8 mouse cellular contexts compared by ENCODE assay signal in genomic region chr5:93205371-93206108, GRCm38 (mm10). TPM values are rescaled to one million over a fixed set of nuclear protein-coding genes. Genes with fewer than 3 reads are reported as not detected.
A peak's percentile ranks its signal among the peaks of the same experiment; 100 is the strongest.
DNase-seq lines count a peak whose midpoint lies in the region; ATAC-seq and TF ChIP-seq lines count a peak whose summit lies in the region.

No protein-coding gene starts in this region.

- no peak for TF ChIP-seq EP300 in liver, embryonic 14.5 days (IDR thresholded peaks at IDR 0.05; ENCODE audit: low read depth)

- H3K27me3 ChIP-seq in heart, embryonic 14.5 days (ENCODE audit: control insufficient read depth, insufficient read depth, low read length), result no peaks in the 10 kb centered on the region
- no peaks in the 10 kb centered on the region for H3K27me3 ChIP-seq in liver, embryonic 14.5 days (ENCODE audit: control insufficient read depth, insufficient read depth, low read length)
- H3K27me3 ChIP-seq in stomach, embryonic 16.5 days (ENCODE audit: control insufficient read depth, insufficient read depth, low read length), result no peaks in the 10 kb centered on the region

- no peaks in the 10 kb centered on the region for H3K9me3 ChIP-seq in heart, embryonic 14.5 days (ENCODE audit: control insufficient read depth, low read length)
- H3K9me3 ChIP-seq in liver, embryonic 14.5 days (ENCODE audit: control insufficient read depth, low read length), result no peaks in the 10 kb centered on the region
- H3K9me3 ChIP-seq in stomach, embryonic 16.5 days (replicated peaks; ENCODE audit: control insufficient read depth, low read length), result no peaks in the 10 kb centered on the region

- H3K27ac ChIP-seq in heart, embryonic 14.5 days (replicated peaks in 1 of 2; ENCODE audit: control insufficient read depth in 1 of 2, insufficient read depth in 1 of 2, low read depth in 2 of 2, low read length in 2 of 2), result peak overlapping the region; percentile 57 to 94
- peak overlapping the region; percentile 77 for H3K27ac ChIP-seq in liver, embryonic 14.5 days
- peak overlapping the region; percentile 94 for H3K27ac ChIP-seq in stomach, embryonic 16.5 days (ENCODE audit: low read length)

- no peak; the same call in 1 of the 2 replicates for TF ChIP-seq POLR2A in brain, embryonic 14.5 days (IDR thresholded peaks at IDR 0.05; ENCODE audit: borderline replicate concordance, extremely low read depth, insufficient read depth, insufficient read length, poor library complexity, severe bottlenecking)

- H3K4me1 ChIP-seq in heart, embryonic 14.5 days (ENCODE audit: control insufficient read depth in 2 of 2, insufficient read depth in 2 of 2, low read length in 2 of 2), result peaks cover 0 to 23% of the 10 kb centered on the region in 2 experiments; a peak in 1 of 4 replicates
- peaks cover 6 to 10% of the 10 kb centered on the region in 2 experiments for H3K4me1 ChIP-seq in liver, embryonic 14.5 days (replicated peaks; ENCODE audit: control insufficient read depth in 2 of 2, insufficient read depth in 2 of 2, low read length in 1 of 2)
- H3K4me1 ChIP-seq in stomach, embryonic 16.5 days (ENCODE audit: control insufficient read depth, insufficient read depth, low read length), result peaks cover 4% of the 10 kb centered on the region

- H3K36me3 ChIP-seq in heart, embryonic 14.5 days (ENCODE audit: control insufficient read depth, insufficient read depth, low read length), result peaks cover 17% of the 10 kb centered on the region
- H3K36me3 ChIP-seq in liver, embryonic 14.5 days (replicated peaks; ENCODE audit: control insufficient read depth, insufficient read depth, low read depth), result peaks cover 5% of the 10 kb centered on the region
- no peaks in the 10 kb centered on the region for H3K36me3 ChIP-seq in stomach, embryonic 16.5 days (ENCODE audit: control insufficient read depth, insufficient read depth, low read length)

- TF ChIP-seq CTCF in brain, embryonic 14.5 days (IDR thresholded peaks at IDR 0.05; ENCODE audit: borderline replicate concordance, extremely low read depth, insufficient read depth, insufficient read length), result no peak
- no peak for TF ChIP-seq CTCF in liver, embryonic 14.5 days (IDR thresholded peaks at IDR 0.05; ENCODE audit: low read depth)

- H3K9ac ChIP-seq in heart, embryonic 14.5 days (ENCODE audit: low read length), result peak overlapping the region; percentile 98
- H3K9ac ChIP-seq in liver, embryonic 14.5 days (replicated peaks), result peak overlapping the region; percentile 88
- peak overlapping the region; percentile 96 for H3K9ac ChIP-seq in stomach, embryonic 16.5 days (ENCODE audit: low read length)

- peak; percentile 62 for DNase-seq in brain, embryonic 14.5 days (ENCODE audit: low read depth)
- DNase-seq in kidney, postnatal 10 days, result peak; percentile 72
- DNase-seq in liver, embryonic 14.5 days (ENCODE audit: low read depth in 3 of 3, low spot score in 3 of 3), result peak; percentile 39 to 46 (median 44)
- peak; percentile 42 for DNase-seq in neural tube, embryonic 10.5 days (ENCODE audit: extremely low spot score, low spot score)

- WGBS in heart, embryonic 14.5 days, result under 1% methylated on average over 53 of the region's 63 CpGs
- under 1% methylated on average over 53 of the region's 63 CpGs for WGBS in liver, embryonic 14.5 days (ENCODE audit: insufficient replicate concordance)
- WGBS in stomach, embryonic 16.5 days, result under 1% methylated on average over 63 of the region's 63 CpGs

- peak overlapping the region; percentile 93 for H3K4me2 ChIP-seq in heart, embryonic 14.5 days (ENCODE audit: low read length)
- H3K4me2 ChIP-seq in liver, embryonic 14.5 days (ENCODE audit: low read depth), result peak overlapping the region; percentile 80
- H3K4me2 ChIP-seq in stomach, embryonic 16.5 days (ENCODE audit: low read depth, low read length), result peak overlapping the region; percentile 90

- peak; percentile 30 for ATAC-seq in CD4-positive, CD25-positive, alpha-beta regulatory T cell, adult 4 months
- peak; percentile 55 for ATAC-seq in erythroid progenitor cell, adult 5-6 weeks (replicated peaks; ENCODE audit: low FRiP score, poor library complexity, severe bottlenecking)
- ATAC-seq in heart, embryonic 14.5 days (ENCODE audit: insufficient number of reproducible peaks, insufficient read depth, low FRiP score, low read depth), result peak; percentile 51
- peak; percentile 68 for ATAC-seq in liver, embryonic 14.5 days (ENCODE audit: insufficient read depth)
- ATAC-seq in stomach, embryonic 16.5 days (ENCODE audit: insufficient read depth, low FRiP score), result peak; percentile 30

- peak overlapping the region; percentile 90 to 97 for H3K4me3 ChIP-seq in heart, embryonic 14.5 days (ENCODE audit: control insufficient read depth in 1 of 2, insufficient read depth in 1 of 2, low read depth in 1 of 2, low read length in 2 of 2)
- peak overlapping the region; percentile 68 to 99 for H3K4me3 ChIP-seq in liver, embryonic 14.5 days (ENCODE audit: insufficient read depth in 1 of 2, low read depth in 2 of 2, low read length in 2 of 2)
- H3K4me3 ChIP-seq in stomach, embryonic 16.5 days (replicated peaks; ENCODE audit: low read length), result peak overlapping the region; percentile 89

RNA-seq across cellular contexts. Expression of gene Ccni, which starts 0.8 kb away (rescaled TPM):
- polyA plus RNA-seq in CD4-positive, CD25-positive, alpha-beta regulatory T cell, adult 4 months (2017; shearing (Covaris generic)), result 10 to 100 TPM; 75.1 to 88.5 TPM
- 147 and 187 TPM in 2 replicates for polyA plus RNA-seq in brain, embryonic 14.5 days (2012; rRNA removed)
- total RNA-seq in erythroid progenitor cell, adult 5-6 weeks (2015; ENCODE audit: low replicate concordance), result 161 and 174 TPM in 2 replicates
- total RNA-seq in erythroid progenitor cell, adult 5-6 weeks (2017; ENCODE audit: low replicate concordance), result 129 and 151 TPM in 2 replicates
- polyA plus RNA-seq in heart, embryonic 14.5 days (2014; fragmentation: Nextera tagmentation; extraction: Ambion mirVana), result 127 and 142 TPM in 2 replicates
- polyA plus RNA-seq in liver, embryonic 14.5 days (2012; rRNA removed), result 21.0 and 21.7 TPM in 2 replicates
- polyA plus RNA-seq in liver, embryonic 14.5 days (2014; fragmentation: Nextera tagmentation; extraction: Ambion mirVana), result 39.3 and 41.6 TPM in 2 replicates
- polyA plus RNA-seq in stomach, embryonic 16.5 days (2015; fragmentation: Nextera tagmentation; extraction: Ambion mirVana), result 56.9 and 63.8 TPM in 2 replicates

RNA-seq across cellular contexts. Expression of gene 2010109A12Rik, which starts 0.8 kb away (rescaled TPM):
- 1 to 10 TPM; 2.0 to 2.8 TPM for polyA plus RNA-seq in CD4-positive, CD25-positive, alpha-beta regulatory T cell, adult 4 months (2017; shearing (Covaris generic))
- polyA plus RNA-seq in brain, embryonic 14.5 days (2012; rRNA removed), result 0.27 and 0.90 TPM in 2 replicates
- total RNA-seq in erythroid progenitor cell, adult 5-6 weeks (2015; ENCODE audit: low replicate concordance), result not detected in 2 replicates
- total RNA-seq in erythroid progenitor cell, adult 5-6 weeks (2017; ENCODE audit: low replicate concordance), result 1.8 TPM in 1 of 2 replicates, not detected in the other
- polyA plus RNA-seq in heart, embryonic 14.5 days (2014; fragmentation: Nextera tagmentation; extraction: Ambion mirVana), result 1.7 and 2.2 TPM in 2 replicates
- 0.30 and 0.55 TPM in 2 replicates for polyA plus RNA-seq in liver, embryonic 14.5 days (2012; rRNA removed)
- polyA plus RNA-seq in liver, embryonic 14.5 days (2014; fragmentation: Nextera tagmentation; extraction: Ambion mirVana), result 1.2 and 1.5 TPM in 2 replicates
- 1.2 and 1.6 TPM in 2 replicates for polyA plus RNA-seq in stomach, embryonic 16.5 days (2015; fragmentation: Nextera tagmentation; extraction: Ambion mirVana)

Comparison
In these comparisons a context has a peak if more than half of its experiments do, and no peak if none do; other contexts are left out.
1. Peak in every context shown above with its lines: DNase-seq, ATAC-seq, H3K4me3 ChIP-seq and H3K27ac ChIP-seq.